Mouse (Mus musculus) MEL (cell line): ENCODE measurements at regions not wholly inside any gene's neighbourhood (a gene's known extent, or its start where the extent isn't known, plus 50 kb on each side); places are given as distances from the start of the nearest gene placed in this dataset.

Source experiments
- DNase-seq: peaks from one replicate; pipeline ENCODE4 v3.0.0; 2011; ENCODE audit warnings: low read depth, low spot score
- H3K27ac ChIP-seq: 2 replicates; pipeline ENCODE4 v1.5.1; 2012; ENCODE audit warnings: low read depth, mild to moderate bottlenecking, control low read depth, low read length, moderate library complexity; ENCODE audit not compliant: control insufficient read depth
- H3K27me3 ChIP-seq, 2 experiments: fragments of 150-350 bp in 1 of 2; sonication (generic) in 1 of 2; 2 replicates each; pipeline ENCODE4 v1.6.1; 2012; ENCODE audit warnings: low read length in 2 of 2, mild to moderate bottlenecking in 2 of 2, improper control_type of control experiment in 1 of 2, moderate library complexity in 1 of 2; ENCODE audit not compliant: insufficient read depth in 2 of 2, control insufficient read depth in 1 of 2
- H3K36me3 ChIP-seq, 2 experiments: 2 replicates each; pipeline ENCODE4 v1.6.1; 2012 to 2014; ENCODE audit warnings: low read length in 2 of 2, improper control_type of control experiment in 1 of 2, inconsistent platforms in 1 of 2, mild to moderate bottlenecking in 1 of 2; ENCODE audit not compliant: insufficient read depth in 2 of 2, control insufficient read depth in 1 of 2
- H3K4me1 ChIP-seq, 2 experiments: fragments of 150-350 bp in 1 of 2; sonication (generic) in 1 of 2; 2 replicates each; pipeline ENCODE4 v1.6.1; 2012; ENCODE audit warnings: low read length in 2 of 2, improper control_type of control experiment in 1 of 2, mild to moderate bottlenecking in 1 of 2; ENCODE audit not compliant: insufficient read depth in 2 of 2, control insufficient read depth in 1 of 2
- H3K4me3 ChIP-seq, 2 experiments: fragments of 150-350 bp in 1 of 2; sonication (generic) in 1 of 2; 2 replicates each; pipeline ENCODE4 v1.5.1; 2012; ENCODE audit warnings: low read depth in 2 of 2, low read length in 2 of 2, mild to moderate bottlenecking in 2 of 2, moderate library complexity in 2 of 2, control low read depth in 1 of 2, improper control_type of control experiment in 1 of 2; ENCODE audit not compliant: control insufficient read depth in 1 of 2, insufficient read depth in 1 of 2
- H3K79me2 ChIP-seq: 2 replicates; pipeline ENCODE4 v1.6.1; 2012; ENCODE audit warnings: mild to moderate bottlenecking, low read length, moderate library complexity; ENCODE audit not compliant: control insufficient read depth, poor library complexity, insufficient read depth
- H3K9ac ChIP-seq: 2 replicates; pipeline ENCODE4 v1.6.1; 2012; ENCODE audit warnings: low read depth, mild to moderate bottlenecking, control low read depth, low read length, moderate library complexity; ENCODE audit not compliant: control insufficient read depth, poor library complexity, severe bottlenecking
- H3K9me3 ChIP-seq: fragments of 150-350 bp; sonication (generic); replicated peaks from 2 replicates; pipeline ENCODE4 v1.6.1; 2012; ENCODE audit warnings: mild to moderate bottlenecking, low read length, improper control_type of control experiment, moderate library complexity; ENCODE audit not compliant: insufficient read depth
- CHD1 ChIP-seq: IDR thresholded peaks from 2 replicates; pipeline ENCODE4 v1.6.1; 2012; ENCODE audit warnings: low read depth, mild to moderate bottlenecking, inconsistent platforms, low read length, improper control_type of control experiment
- ELF1 ChIP-seq: IDR thresholded peaks from 2 replicates; pipeline ENCODE4 v1.6.1; 2014; ENCODE audit warnings: low read depth, mild to moderate bottlenecking, inconsistent platforms, low read length, improper control_type of control experiment, moderate library complexity
- EP300 ChIP-seq, 2 experiments: IDR thresholded peaks; 2 replicates each; pipeline ENCODE4 v1.6.1; 2011; ENCODE audit warnings: improper control_type of control experiment in 2 of 2, low read length in 2 of 2, low read depth in 1 of 2, mild to moderate bottlenecking in 1 of 2
- GABPA ChIP-seq: IDR thresholded peaks from 2 replicates; pipeline ENCODE4 v1.6.1; 2012; ENCODE audit warnings: low read depth, mild to moderate bottlenecking, inconsistent platforms, low read length, improper control_type of control experiment, moderate library complexity
- GATA1 ChIP-seq: IDR thresholded peaks from 2 replicates; pipeline ENCODE4 v1.6.1; 2011; ENCODE audit warnings: low read depth, low read length, improper control_type of control experiment
- JUND ChIP-seq: IDR thresholded peaks from 2 replicates; pipeline ENCODE4 v1.6.1; 2011; ENCODE audit warnings: low read depth, mild to moderate bottlenecking, improper control_type of control experiment, low read length
- MAFK ChIP-seq: IDR thresholded peaks from 2 replicates; pipeline ENCODE4 v1.6.1; 2011; ENCODE audit warnings: low read depth, mild to moderate bottlenecking, low read length, improper control_type of control experiment, borderline replicate concordance
- MAX ChIP-seq: IDR thresholded peaks from 2 replicates; pipeline ENCODE4 v1.6.1; 2011; ENCODE audit warnings: low read length, improper control_type of control experiment
- MEF2A ChIP-seq: IDR thresholded peaks from 2 replicates; pipeline ENCODE4 v1.6.1; 2014; ENCODE audit warnings: low read depth, mild to moderate bottlenecking, inconsistent platforms, low read length, improper control_type of control experiment; ENCODE audit not compliant: poor library complexity, insufficient replicate concordance, severe bottlenecking; ENCODE audit errors: extremely low read depth
- MXI1 ChIP-seq: IDR thresholded peaks from 2 replicates; pipeline ENCODE4 v1.6.1; 2011; ENCODE audit warnings: mild to moderate bottlenecking, low read depth, low read length, improper control_type of control experiment
- MYB ChIP-seq: IDR thresholded peaks from 2 replicates; pipeline ENCODE4 v1.6.1; 2011; ENCODE audit warnings: mild to moderate bottlenecking, low read depth, low read length, improper control_type of control experiment
- POLR2A ChIP-seq, 2 experiments: IDR thresholded peaks; 2 replicates each; pipeline ENCODE4 v1.6.1; 2011 to 2012; ENCODE audit warnings: low read length in 2 of 2, mild to moderate bottlenecking in 2 of 2, control low read depth in 1 of 2, improper control_type of control experiment in 1 of 2, low read depth in 1 of 2, moderate library complexity in 1 of 2; ENCODE audit not compliant: control insufficient read depth in 1 of 2, insufficient read depth in 1 of 2, poor library complexity in 1 of 2
- POLR2AphosphoS2 ChIP-seq: IDR thresholded peaks from 2 replicates; pipeline ENCODE4 v1.6.1; 2011; ENCODE audit warnings: low read length, improper control_type of control experiment
- SIN3A ChIP-seq: IDR thresholded peaks from 2 replicates; pipeline ENCODE4 v1.6.1; 2012; ENCODE audit warnings: low read length, improper control_type of control experiment, inconsistent platforms
- TAL1 ChIP-seq: IDR thresholded peaks from 2 replicates; pipeline ENCODE4 v1.6.1; 2012; ENCODE audit warnings: mild to moderate bottlenecking, inconsistent platforms, low read length, moderate library complexity, mixed read lengths
- TCF12 ChIP-seq: IDR thresholded peaks from 2 replicates; pipeline ENCODE4 v1.6.1; 2014; ENCODE audit warnings: low read depth, mild to moderate bottlenecking, inconsistent platforms, low read length, improper control_type of control experiment, moderate library complexity
- UBTF ChIP-seq: IDR thresholded peaks from 2 replicates; pipeline ENCODE4 v1.6.1; 2012; ENCODE audit warnings: low read depth, mild to moderate bottlenecking, inconsistent platforms, low read length, improper control_type of control experiment, moderate library complexity, borderline replicate concordance; ENCODE audit not compliant: insufficient read depth
- USF1 ChIP-seq: IDR thresholded peaks from 2 replicates; pipeline ENCODE4 v1.6.1; 2014; ENCODE audit warnings: low read depth, mild to moderate bottlenecking, inconsistent platforms, low read length, improper control_type of control experiment, moderate library complexity
- USF2 ChIP-seq, 2 experiments: IDR thresholded peaks; 2 replicates each; pipeline ENCODE4 v1.6.1; 2011 to 2012; ENCODE audit warnings: improper control_type of control experiment in 2 of 2, low read length in 2 of 2, borderline replicate concordance in 1 of 2, inconsistent platforms in 1 of 2, low read depth in 1 of 2, mild to moderate bottlenecking in 1 of 2; ENCODE audit not compliant: insufficient read depth in 1 of 2
- ZKSCAN1 ChIP-seq: IDR thresholded peaks from 2 replicates; pipeline ENCODE4 v1.6.1; 2012; ENCODE audit warnings: low read depth, mild to moderate bottlenecking, inconsistent platforms, low read length, improper control_type of control experiment, moderate library complexity
- ZMIZ1 ChIP-seq: IDR thresholded peaks from 2 replicates; pipeline ENCODE4 v1.6.1; 2012; ENCODE audit warnings: low read depth, mild to moderate bottlenecking, inconsistent platforms, low read length, improper control_type of control experiment, moderate library complexity

DNA sequence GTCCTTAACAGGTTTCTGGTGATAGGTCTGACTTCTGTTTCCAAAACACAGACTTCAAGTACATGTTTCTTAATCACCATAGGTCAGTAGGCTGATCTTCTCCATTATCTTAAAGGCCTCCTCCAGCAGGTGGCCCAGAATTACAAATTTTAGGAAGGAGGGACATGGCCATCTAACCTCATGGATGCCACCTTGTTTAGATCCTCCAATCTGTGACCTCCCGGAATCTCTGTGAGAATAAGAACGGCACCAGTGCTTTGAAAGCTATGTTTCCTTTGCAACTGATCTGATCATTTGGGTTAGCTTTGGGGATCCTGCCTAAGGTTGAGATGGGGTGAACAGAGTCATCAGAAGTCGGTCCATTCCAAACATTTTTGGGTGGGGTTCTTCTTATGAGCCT, 209.4 kb upstream of the Btbd3 start:
- Histone ChIP-seq H3K4me1 (no peaks in the 10 kb centered on the region), H3K27me3 (no peaks in the 10 kb centered on the region)
- no peak for DNase-seq
- TF ChIP-seq MYB (no peak), POLR2A (IDR thresholded peaks at IDR 0.05; ENCODE audit: control insufficient read depth in 1 of 2, insufficient read depth in 1 of 2, low read depth in 1 of 2, low read length in 2 of 2, poor library complexity in 1 of 2) (no peak), MAX (no peak), MXI1 (no peak), JUND (no peak), GATA1 (no peak), TCF12 (no peak)
- TF ChIP-seq, all 39 proteins: peak for 0
- Histone ChIP-seq H3K9ac (no peak overlapping the region), H3K9me3 (no peaks in the 10 kb centered on the region), H3K36me3 (no peaks in the 10 kb centered on the region), H3K4me3 (no peak overlapping the region), H3K27ac (no peak overlapping the region), H3K79me2 (no peaks in the 10 kb centered on the region)

- Histone ChIP-seq H3K9me3 (no peaks in the 10 kb centered on the region), H3K4me1 (no peaks in the 10 kb centered on the region), H3K27ac (no peak overlapping the region), H3K27me3 (no peaks in the 10 kb centered on the region), H3K36me3 (no peaks in the 10 kb centered on the region), H3K79me2 (no peaks in the 10 kb centered on the region), H3K4me3 (no peak overlapping the region), H3K9ac (no peak overlapping the region)
- no peak for TF ChIP-seq USF1
- TF ChIP-seq POLR2AphosphoS2 = no peak
- no peak for TF ChIP-seq SIN3A
- TF ChIP-seq MYB = no peak
- no peak for TF ChIP-seq MXI1
- no peak for TF ChIP-seq UBTF
- no peak for DNase-seq
These were observed 210.3 kb upstream of the Btbd3 start for GRCm38 (mm10) chr2:138045933-138046642.

DNA sequence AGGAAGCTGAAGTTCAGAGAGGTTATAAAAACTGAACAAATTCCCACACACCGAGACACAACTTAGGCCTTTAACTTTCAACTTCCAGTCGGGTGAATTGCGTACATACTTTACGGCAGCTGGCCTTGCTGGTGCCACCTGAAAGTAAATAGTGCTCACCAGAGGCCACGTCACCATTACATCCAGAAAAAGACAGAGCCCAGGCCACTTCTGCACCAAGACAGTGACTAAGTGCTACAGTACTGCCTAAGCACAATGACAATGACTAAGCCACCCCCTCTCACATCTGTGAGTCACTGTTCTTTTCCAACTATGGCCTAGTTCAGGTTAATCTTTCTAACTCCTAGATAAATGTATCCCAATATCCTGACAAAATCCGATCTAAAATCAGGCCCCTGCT, 215.7 kb upstream of the Btbd3 start:
- Histone ChIP-seq H3K36me3 (no peaks in the 10 kb centered on the region), H3K27me3 (no peaks in the 10 kb centered on the region), H3K79me2 (no peaks in the 10 kb centered on the region), H3K9ac (no peak overlapping the region), H3K4me3 (no peak overlapping the region), H3K9me3 (no peaks in the 10 kb centered on the region)
- TF ChIP-seq MXI1 (no peak), USF2 (IDR thresholded peaks at IDR 0.05; ENCODE audit: borderline replicate concordance in 1 of 2, insufficient read depth in 1 of 2, low read depth in 1 of 2, low read length in 2 of 2) (no peak), JUND (no peak), ZKSCAN1 (no peak), CHD1 (no peak), MAX (no peak), MAFK (no peak), SIN3A (no peak), POLR2AphosphoS2 (no peak), TAL1 (no peak), ZMIZ1 (no peak), USF1 (no peak), GABPA (no peak), MEF2A (no peak), ELF1 (no peak), EP300 (IDR thresholded peaks at IDR 0.05; ENCODE audit: low read depth in 1 of 2, low read length in 2 of 2) (no peak)
- TF ChIP-seq, all 39 proteins: peak for 0
- Histone ChIP-seq H3K4me1 (no peaks in the 10 kb centered on the region), H3K27ac (no peak overlapping the region)
- no peak for DNase-seq
